Mouse (Mus musculus): ENCODE measurements around the gene Vav3. TPM values are rescaled to one million over a fixed set of nuclear protein-coding genes. Genes with fewer than 3 reads are reported as not detected.

Vav3 gene
- total RNA-seq, 2 experiments from 2014 or later = 12.3 to 18.7 TPM

DNA sequence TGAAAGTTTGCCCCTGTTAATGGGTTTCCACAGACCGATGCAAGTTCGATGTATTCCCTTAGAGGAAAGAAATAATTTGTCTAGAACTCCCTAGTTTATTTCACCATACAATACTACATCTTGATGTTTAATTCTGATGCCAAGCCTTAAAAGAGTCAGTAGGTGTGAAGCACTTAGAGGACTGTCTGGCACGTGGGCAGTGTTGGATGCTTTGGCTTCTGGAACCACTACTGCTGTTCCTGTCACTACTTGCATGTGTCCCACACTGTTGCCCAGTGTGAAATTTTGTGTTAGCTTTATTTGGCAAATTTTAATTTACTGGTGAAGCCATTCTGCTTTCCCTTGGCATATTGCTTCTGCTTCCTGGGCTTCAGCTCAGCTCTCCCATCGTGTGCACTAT, 331.3 kb downstream of the Vav3 start:
- H3K4me3 ChIP-seq = no peak overlapping the region
- H3K27ac ChIP-seq = no peak overlapping the region
- no peak for TF ChIP-seq CTCF (conservative IDR thresholded peaks at IDR 0.05)
- DNase-seq (ENCODE audit: low spot score in 2 of 2) = peak in 1 of 2 experiments; percentile 12

DNA sequence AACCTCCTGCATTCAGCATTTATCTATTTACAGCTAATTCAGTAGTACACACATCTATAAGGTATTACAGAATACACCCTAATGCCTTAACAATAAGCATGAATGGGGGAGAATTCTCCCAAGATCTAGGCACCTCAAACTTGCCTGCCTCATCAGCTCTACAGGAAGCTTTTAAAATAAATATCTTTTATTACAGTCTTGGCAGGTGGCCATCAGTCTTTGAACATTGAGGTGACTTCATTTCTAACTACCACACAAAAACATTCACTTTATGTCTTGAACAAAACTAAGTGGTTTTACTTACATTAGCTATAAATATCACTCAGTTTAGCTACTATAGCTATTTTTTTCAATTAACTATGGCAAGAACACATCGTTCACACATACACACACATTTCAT, 332.5 kb downstream of the Vav3 start:
- TF ChIP-seq CTCF (conservative IDR thresholded peaks at IDR 0.05) = no peak
- no peak for DNase-seq (ENCODE audit: low spot score in 2 of 2)
- Histone ChIP-seq H3K27ac (no peak overlapping the region), H3K4me3 (no peak overlapping the region)

DNA sequence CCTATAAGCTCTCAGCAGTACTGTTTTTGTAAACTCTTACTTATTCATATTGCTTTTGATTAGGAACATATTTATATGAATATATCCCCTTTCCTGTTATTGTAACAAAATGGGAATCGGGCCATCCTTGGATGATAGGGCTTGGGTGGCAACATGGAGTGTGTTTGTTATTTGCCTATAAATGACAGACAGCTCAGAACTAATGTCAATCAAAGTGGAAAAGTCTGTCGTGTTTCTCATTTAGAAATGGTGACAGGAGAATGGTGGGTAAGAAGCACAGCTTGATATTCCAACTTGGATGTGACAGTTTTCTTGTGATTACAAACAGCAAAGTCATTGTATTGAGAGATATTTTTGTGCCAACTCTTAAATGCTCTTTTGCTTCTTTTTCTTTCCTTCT, 339.8 kb downstream of the Vav3 start:
- no peak for TF ChIP-seq CTCF (conservative IDR thresholded peaks at IDR 0.05)
- no peak for DNase-seq (ENCODE audit: low spot score in 2 of 2)
- Histone ChIP-seq H3K4me3 (no peak overlapping the region), H3K27ac (no peak overlapping the region)

DNA sequence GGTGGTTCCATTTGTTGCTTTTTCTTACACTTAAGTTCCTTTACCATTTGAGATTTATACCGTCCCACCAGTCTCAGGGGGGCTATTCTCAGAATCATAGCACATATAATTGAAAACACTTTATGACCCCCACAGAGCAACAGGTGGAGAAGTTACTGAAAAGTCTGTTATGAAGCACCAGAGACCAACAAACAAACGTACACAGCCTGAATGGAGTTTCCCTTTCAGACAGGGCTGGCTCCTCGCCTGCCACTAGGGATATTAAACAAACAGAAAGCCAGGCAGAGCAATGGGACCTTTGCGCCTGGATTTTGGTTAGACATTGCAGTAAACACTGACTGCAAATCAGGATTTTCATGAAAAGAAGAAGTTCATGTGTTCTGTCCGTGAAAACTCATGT, 341.4 kb downstream of the Vav3 start:
- Histone ChIP-seq H3K4me3 (no peak overlapping the region), H3K27ac (no peak overlapping the region)
- DNase-seq (ENCODE audit: low spot score in 2 of 2) = no peak
- no peak for TF ChIP-seq CTCF (conservative IDR thresholded peaks at IDR 0.05)

DNA sequence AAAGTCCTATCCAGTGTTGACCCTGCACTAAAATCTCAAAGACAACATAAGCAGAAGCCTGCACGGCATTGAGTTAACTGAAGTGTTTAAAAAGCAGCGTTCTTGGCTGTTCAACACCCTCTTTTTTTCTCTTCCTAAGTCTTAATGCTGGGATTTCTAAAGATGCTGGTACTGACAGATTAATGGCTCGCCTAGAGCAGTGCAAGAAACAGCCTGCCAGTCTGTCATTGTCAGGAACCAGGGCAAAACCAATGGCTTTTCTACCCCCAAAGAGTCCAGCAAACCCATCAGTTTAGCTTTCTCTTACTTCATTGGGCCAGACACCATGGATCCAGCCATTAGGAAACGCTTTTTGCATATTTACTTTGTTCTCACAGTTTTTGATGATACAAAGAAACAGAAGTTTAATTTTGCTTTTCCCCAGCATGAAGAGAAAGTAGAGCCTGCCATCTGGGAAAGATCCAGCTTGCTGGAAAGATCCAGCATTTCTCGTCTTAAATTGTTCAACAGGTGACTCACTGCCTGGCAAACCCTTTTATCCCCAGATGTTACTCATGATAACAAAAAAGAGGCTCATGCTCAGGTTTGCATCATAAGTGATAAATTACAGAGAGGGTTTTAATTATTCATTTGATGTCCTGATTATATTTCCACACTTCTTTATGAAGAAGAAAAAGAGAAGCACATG, 343.3 kb downstream of the Vav3 start:
- peak; percentile 17 to 38 for DNase-seq (ENCODE audit: low spot score in 2 of 2)
- H3K27ac ChIP-seq = peak overlapping the region; percentile 6; the same call in 1 of the 2 replicates
- TF ChIP-seq CTCF (conservative IDR thresholded peaks at IDR 0.05) = no peak
- no peak overlapping the region for H3K4me3 ChIP-seq

DNA sequence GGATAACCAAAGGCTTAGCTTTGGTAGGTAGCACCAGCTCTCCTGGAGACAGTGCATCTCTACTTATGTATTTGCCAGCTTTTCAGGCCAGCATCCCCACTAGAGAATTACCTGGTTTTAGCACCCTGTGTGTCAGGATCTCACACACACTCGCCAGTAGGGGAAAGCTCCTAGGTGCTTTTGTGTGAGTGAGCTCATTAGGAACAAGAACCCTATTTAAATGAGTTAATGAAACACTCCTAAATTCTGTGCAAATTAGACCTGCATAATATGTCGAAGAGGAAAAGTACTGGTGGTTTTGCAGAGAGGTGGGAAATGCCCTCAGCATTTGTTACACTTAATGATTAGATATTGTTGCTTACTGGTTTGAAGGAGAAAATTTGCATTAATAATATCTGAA, 350.1 kb downstream of the Vav3 start:
- Histone ChIP-seq H3K27ac (no peak overlapping the region), H3K4me3 (no peak overlapping the region)
- no peak for TF ChIP-seq CTCF (conservative IDR thresholded peaks at IDR 0.05)
- DNase-seq (ENCODE audit: low spot score in 2 of 2) = no peak

- H3K27ac ChIP-seq = no peak overlapping the region
- H3K4me3 ChIP-seq = no peak overlapping the region
- no peak for TF ChIP-seq CTCF (conservative IDR thresholded peaks at IDR 0.05)
- no peak for DNase-seq (ENCODE audit: low spot score in 2 of 2)
Observed at GRCm38 (mm10) chr3:109692613-109693012, 352.2 kb downstream of the Vav3 start.

DNA sequence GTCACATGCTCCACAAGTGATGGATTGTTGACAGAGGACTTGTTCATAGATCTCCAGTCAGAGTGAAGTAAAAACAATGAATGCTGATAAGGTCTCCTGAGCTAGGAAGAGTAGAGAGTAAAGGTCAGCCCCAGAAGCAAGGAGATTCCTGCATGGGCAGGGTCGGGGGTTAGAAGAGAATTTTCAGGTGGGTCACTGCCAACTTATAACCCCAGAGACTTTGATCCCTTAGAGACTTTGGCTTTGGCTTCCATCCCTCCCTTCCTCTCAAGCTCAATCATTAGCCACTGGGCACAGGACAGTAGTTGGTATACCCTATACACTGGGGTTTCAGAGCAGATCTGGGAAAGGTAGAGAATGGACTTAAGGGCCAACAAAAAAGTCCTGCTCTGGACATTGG, 360.8 kb downstream of the Vav3 start:
- no peak for DNase-seq (ENCODE audit: low spot score in 2 of 2)
- Histone ChIP-seq H3K27ac (no peak overlapping the region), H3K4me3 (no peak overlapping the region)
- TF ChIP-seq CTCF (conservative IDR thresholded peaks at IDR 0.05) = no peak

GRCm38 (mm10) chr3:109707786-109708460, 367.5 kb downstream of the Vav3 start:
- H3K4me3 ChIP-seq = no peak overlapping the region
- no peak overlapping the region for H3K27ac ChIP-seq
- TF ChIP-seq CTCF (conservative IDR thresholded peaks at IDR 0.05) = no peak
- DNase-seq (ENCODE audit: low spot score in 2 of 2) = peak; percentile 27 to 59

GRCm38 (mm10) chr3:109711751-109712150, 371.3 kb downstream of the Vav3 start:
- TF ChIP-seq CTCF (conservative IDR thresholded peaks at IDR 0.05) = no peak
- no peak overlapping the region for H3K27ac ChIP-seq
- no peak overlapping the region for H3K4me3 ChIP-seq
- DNase-seq (ENCODE audit: low spot score in 2 of 2) = no peak

- no peak for DNase-seq (ENCODE audit: low spot score in 2 of 2)
- no peak overlapping the region for H3K27ac ChIP-seq
- no peak for TF ChIP-seq CTCF (conservative IDR thresholded peaks at IDR 0.05)
- no peak overlapping the region for H3K4me3 ChIP-seq
Observed at GRCm38 (mm10) chr3:109714476-109714875, 374.0 kb downstream of the Vav3 start.

DNA sequence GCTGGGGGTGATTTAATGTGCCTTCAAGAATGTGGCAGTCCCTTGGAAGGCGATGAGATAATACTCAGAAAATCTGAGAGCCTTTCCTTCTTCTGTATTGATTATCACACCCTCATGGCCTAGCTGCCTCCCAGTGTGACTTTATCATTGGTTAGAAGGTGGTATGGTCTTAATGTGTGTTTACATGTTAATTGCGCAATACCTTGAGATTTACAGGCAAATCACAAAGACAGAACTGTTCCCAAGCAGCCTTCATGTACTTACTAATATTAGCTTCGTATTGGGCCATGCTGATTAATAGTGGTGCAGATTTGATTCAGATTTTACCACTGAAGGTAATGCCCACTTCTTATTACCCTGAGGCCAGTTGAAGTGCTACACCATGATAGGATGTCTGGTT, 381.3 kb downstream of the Vav3 start:
- DNase-seq (ENCODE audit: low spot score in 2 of 2) = no peak
- Histone ChIP-seq H3K27ac (no peak overlapping the region), H3K4me3 (no peak overlapping the region)
- TF ChIP-seq CTCF (conservative IDR thresholded peaks at IDR 0.05) = no peak

DNA sequence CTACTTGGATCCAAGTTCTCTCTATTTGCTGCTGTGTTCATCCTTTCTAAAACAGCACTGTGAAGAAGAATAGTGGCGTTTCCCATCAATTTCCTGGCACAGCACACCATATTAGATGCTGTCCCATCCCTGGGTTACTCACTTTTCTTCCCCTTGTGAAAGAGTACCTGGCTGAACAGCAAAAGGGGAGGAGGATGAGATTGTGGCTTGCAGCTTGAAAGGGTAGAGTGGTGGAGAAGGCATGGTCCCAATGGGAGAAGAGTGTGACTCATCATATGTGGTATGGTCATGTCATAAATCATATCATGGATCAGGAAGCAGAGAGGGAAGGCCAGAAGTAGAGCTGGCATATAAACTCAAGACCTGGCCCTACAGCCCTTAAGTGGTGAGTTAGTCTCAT, 386.3 kb downstream of the Vav3 start:
- no peak overlapping the region for H3K27ac ChIP-seq
- no peak overlapping the region for H3K4me3 ChIP-seq
- DNase-seq (ENCODE audit: low spot score in 2 of 2) = no peak
- TF ChIP-seq CTCF (conservative IDR thresholded peaks at IDR 0.05) = no peak

DNA sequence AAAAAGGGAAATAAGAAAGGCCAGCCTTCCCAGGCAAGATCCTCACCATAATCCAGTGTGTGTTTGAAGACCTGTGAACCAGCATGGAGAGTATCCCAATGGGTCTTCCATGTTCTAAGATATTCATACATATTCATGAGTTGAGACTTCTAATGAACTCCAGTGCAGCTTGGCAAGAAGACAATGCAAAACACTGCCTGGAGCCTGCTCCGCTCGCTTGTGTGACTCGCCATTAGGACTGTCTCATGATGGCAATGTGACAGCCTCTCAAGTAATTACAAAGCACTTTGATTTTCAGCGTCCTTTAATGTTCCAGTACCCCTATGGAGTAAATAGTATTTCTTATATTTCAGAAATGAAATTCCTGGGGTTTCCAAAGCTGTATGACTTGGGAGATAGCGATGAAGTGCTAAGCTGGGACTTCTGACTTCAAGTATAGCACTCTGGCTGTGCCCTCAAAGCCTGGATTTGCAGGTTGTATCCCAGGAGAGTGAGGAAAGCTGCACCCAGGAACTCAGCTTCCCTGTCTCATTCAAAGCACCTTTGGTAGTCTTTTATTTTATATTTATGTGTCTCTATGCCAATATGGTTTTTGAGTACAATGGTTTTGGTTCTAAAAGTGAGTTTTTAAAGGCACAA, 391.3 kb downstream of the Vav3 start:
- TF ChIP-seq CTCF (conservative IDR thresholded peaks at IDR 0.05) = no peak
- no peak for DNase-seq (ENCODE audit: low spot score in 2 of 2)
- H3K27ac ChIP-seq = no peak overlapping the region
- no peak overlapping the region for H3K4me3 ChIP-seq

Measured in layer of hippocampus, adult 2 months (tissue).